Comparison of ENCODE assay signal across 8 mouse cellular contexts in the genomic region with DNA sequence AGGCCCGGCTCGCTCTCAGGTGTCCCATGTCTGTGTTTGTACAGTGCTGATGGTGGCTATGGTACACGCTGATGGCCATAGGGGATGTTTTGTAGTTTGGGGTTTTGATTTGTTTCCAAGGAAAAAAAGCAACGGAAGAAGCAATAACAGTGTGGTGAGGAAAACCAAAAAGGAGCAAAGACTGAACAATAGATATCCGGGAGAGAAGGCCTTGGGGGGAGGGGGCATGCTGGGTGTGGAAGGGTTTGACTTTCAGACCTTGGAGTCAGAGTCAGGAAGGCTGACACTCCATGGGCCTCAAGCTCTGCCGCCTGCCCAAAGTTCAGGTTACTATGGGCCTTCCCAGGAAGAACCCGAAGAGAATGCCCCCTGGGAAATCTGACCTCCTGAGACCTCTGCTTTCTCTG.
A peak's percentile ranks its signal among the peaks of the same experiment; 100 is the strongest.
DNase-seq lines count a peak whose midpoint lies in the region; ATAC-seq and TF ChIP-seq lines count a peak whose summit lies in the region.

No protein-coding gene starts in this region.

- no peaks in the 10 kb centered on the region for H3K27me3 ChIP-seq in forebrain, embryonic 12.5 days
- no peaks in the 10 kb centered on the region for H3K27me3 ChIP-seq in intestine, embryonic 16.5 days (replicated peaks; ENCODE audit: control insufficient read depth, insufficient read depth, low read length)

- H3K4me3 ChIP-seq in left cerebral cortex, adult 2 months, result peak overlapping the region; percentile 93
- H3K4me3 ChIP-seq in forebrain, embryonic 12.5 days (replicated peaks), result peak overlapping the region; percentile 95
- H3K4me3 ChIP-seq in intestine, embryonic 16.5 days (ENCODE audit: low read length), result peak overlapping the region; percentile 99

- H3K9ac ChIP-seq in forebrain, embryonic 12.5 days, result peak overlapping the region; percentile 97
- H3K9ac ChIP-seq in intestine, embryonic 16.5 days (ENCODE audit: low read depth, low read length), result peak overlapping the region; percentile 100

- 5% methylated on average over 7 of the region's 7 CpGs for WGBS in forebrain, embryonic 12.5 days
- WGBS in intestine, embryonic 16.5 days, result 15% methylated on average over 7 of the region's 7 CpGs

- H3K9me3 ChIP-seq in forebrain, embryonic 12.5 days, result no peaks in the 10 kb centered on the region
- H3K9me3 ChIP-seq in intestine, embryonic 16.5 days (ENCODE audit: control insufficient read depth, low read length), result no peaks in the 10 kb centered on the region

- H3K4me1 ChIP-seq in forebrain, embryonic 12.5 days, result peaks cover 55% of the 10 kb centered on the region
- H3K4me1 ChIP-seq in intestine, embryonic 16.5 days (ENCODE audit: control insufficient read depth, insufficient read depth, low read length), result peaks cover 36% of the 10 kb centered on the region

- intact Hi-C loops in left cerebral cortex, adult 2 months (cut with DNase I), result loop anchor here (5.0 to 10.0 kb wide), 2 partner anchors 206 to 763 kb away; no protein-coding TSS in a partner anchor
- intact Hi-C loops in left cerebral cortex, postnatal 36 days (cut with DNase I), result loop anchor here (1.0 to 10.0 kb wide), 4 partner anchors 30 to 943 kb away; no protein-coding TSS in a partner anchor

- no peak for ATAC-seq in forebrain, embryonic 12.5 days (ENCODE audit: low FRiP score)
- no peak for ATAC-seq in intestine, embryonic 16.5 days

- peak overlapping the region; percentile 95 for H3K4me2 ChIP-seq in forebrain, embryonic 12.5 days
- peak overlapping the region; percentile 96 for H3K4me2 ChIP-seq in intestine, embryonic 16.5 days (ENCODE audit: low read depth, low read length)

- no peaks in the 10 kb centered on the region for H3K36me3 ChIP-seq in forebrain, embryonic 12.5 days (replicated peaks)
- no peaks in the 10 kb centered on the region for H3K36me3 ChIP-seq in intestine, embryonic 16.5 days (ENCODE audit: control insufficient read depth, insufficient read depth, low read length)

- no peak for DNase-seq in left cerebral cortex, adult 2 months (ENCODE audit: extremely low spot score in 1 of 2, low spot score in 2 of 2)
- DNase-seq in left cerebral cortex, postnatal 36 days (ENCODE audit: low spot score in 2 of 2), result no peak
- peak; percentile 29 to 35 for DNase-seq in lung, postnatal 4 days
- DNase-seq in frontal cortex, postnatal 25 days (ENCODE audit: low spot score in 2 of 2), result no peak
- no peak for DNase-seq in ovary, postnatal 36 days (ENCODE audit: low spot score)
- DNase-seq in right cerebral cortex, adult 2 months (ENCODE audit: low spot score in 2 of 2), result no peak

- peak overlapping the region; percentile 84 for H3K27ac ChIP-seq in left cerebral cortex, adult 2 months
- peak overlapping the region; percentile 100 for H3K27ac ChIP-seq in forebrain, embryonic 12.5 days
- H3K27ac ChIP-seq in intestine, embryonic 16.5 days (ENCODE audit: low read length), result peak overlapping the region; percentile 100

- TF ChIP-seq CTCF in left cerebral cortex, adult 2 months (IDR thresholded peaks at IDR 0.05), result no peak

Comparison
In these comparisons a context has a peak if more than half of its experiments do, and no peak if none do; other contexts are left out.
1. DNase-seq: peak in lung, postnatal 4 days (2 of 2); none in left cerebral cortex, adult 2 months (0 of 2), left cerebral cortex, postnatal 36 days (0 of 2), frontal cortex, postnatal 25 days (0 of 2), ovary, postnatal 36 days (single experiment) and right cerebral cortex, adult 2 months (0 of 2).
2. Peak in every context shown above with its lines, with median percentiles within 50 percentile points of each other: H3K27ac ChIP-seq and H3K4me3 ChIP-seq.